Mouse (Mus musculus) kidney, embryonic 14.5 days (tissue): ENCODE measurements around the gene Rab22a. TPM values are rescaled to one million over a fixed set of nuclear protein-coding genes. Genes with fewer than 3 reads are reported as not detected.

Source experiments
- ATAC-seq: fragments of 200-750 bp; cut with Nextera tagmentation; 2 replicates; pipeline ENCODE4 v1.8.0; 2017; ENCODE audit warnings: moderate number of reproducible peaks, mild to moderate bottlenecking, moderate TSS enrichment, moderate library complexity; ENCODE audit not compliant: low FRiP score, low TSS enrichment
- H3K27ac ChIP-seq: fragments of 300-500 bp; sonication (generic); 2 replicates; pipeline ENCODE4 v1.5.1; 2014; ENCODE audit warnings: low read depth, mild to moderate bottlenecking, low read length, moderate library complexity, mixed read lengths
- H3K27me3 ChIP-seq: fragments of 300-500 bp; sonication (generic); 2 replicates; pipeline ENCODE4 v1.6.1; 2014; ENCODE audit warnings: mild to moderate bottlenecking, low read length; ENCODE audit not compliant: control insufficient read depth, insufficient read depth
- H3K36me3 ChIP-seq: fragments of 300-500 bp; sonication (generic); 2 replicates; pipeline ENCODE4 v1.6.1; 2014; ENCODE audit warnings: low read length, mixed read lengths; ENCODE audit not compliant: control insufficient read depth, insufficient read depth
- H3K4me1 ChIP-seq: fragments of 300-500 bp; sonication (generic); 2 replicates; pipeline ENCODE4 v1.6.1; 2014; ENCODE audit warnings: low read length, mixed read lengths; ENCODE audit not compliant: control insufficient read depth, insufficient read depth
- H3K4me2 ChIP-seq: fragments of 300-500 bp; sonication (generic); replicated peaks from 2 replicates; pipeline ENCODE4 v1.6.1; 2014; ENCODE audit warnings: low read depth, mild to moderate bottlenecking, low read length
- H3K4me3 ChIP-seq: fragments of 300-500 bp; sonication (generic); 2 replicates; pipeline ENCODE4 v1.5.1; 2014; ENCODE audit warnings: mild to moderate bottlenecking, low read length
- H3K9ac ChIP-seq: fragments of 300-500 bp; sonication (generic); 2 replicates; pipeline ENCODE4 v1.6.1; 2014; ENCODE audit warnings: low read depth, mild to moderate bottlenecking, low read length, moderate library complexity
- H3K9me3 ChIP-seq: fragments of 300-500 bp; sonication (generic); 2 replicates; pipeline ENCODE4 v1.6.1; 2016; ENCODE audit warnings: low read length; ENCODE audit not compliant: control insufficient read depth
- WGBS: fragments of 180-500 bp; shearing (Covaris S2); extraction: QIAGEN DNeasy Blood & Tissue Kit; methylation state at CpG from one replicate; pipeline ENCODE4 v1.1.7; 2014; 5-methylcytosine and 5-hydroxymethylcytosine counted together
- polyA plus RNA-seq: library from polyadenylated mRNA; unstranded; fragments of >200 nt; fragmentation: Nextera tagmentation; extraction: Ambion mirVana; gene quantifications from 2 replicates; pipeline ENCODE4 v1.2.1, GENCODE M21; 2014

Gene Rab22a
- polyA plus RNA-seq, 1 experiment from 2014 or later: 32.9 TPM

- peak; percentile 47 for ATAC-seq
- Histone ChIP-seq H3K9me3 (no peaks in the 10 kb centered on the region), H3K9ac (no peak overlapping the region), H3K36me3 (no peaks in the 10 kb centered on the region), H3K4me1 (peaks cover 13% of the 10 kb centered on the region; the same call in 1 of the 2 replicates), H3K27me3 (no peaks in the 10 kb centered on the region), H3K4me3 (no peak overlapping the region), H3K4me2 (no peak overlapping the region), H3K27ac (no peak overlapping the region)
- 28% methylated on average over 14 of the region's 14 CpGs for WGBS
Observed at GRCm38 (mm10) chr2:173724382-173724781, 64.8 kb downstream of the Rab22a start.

DNA sequence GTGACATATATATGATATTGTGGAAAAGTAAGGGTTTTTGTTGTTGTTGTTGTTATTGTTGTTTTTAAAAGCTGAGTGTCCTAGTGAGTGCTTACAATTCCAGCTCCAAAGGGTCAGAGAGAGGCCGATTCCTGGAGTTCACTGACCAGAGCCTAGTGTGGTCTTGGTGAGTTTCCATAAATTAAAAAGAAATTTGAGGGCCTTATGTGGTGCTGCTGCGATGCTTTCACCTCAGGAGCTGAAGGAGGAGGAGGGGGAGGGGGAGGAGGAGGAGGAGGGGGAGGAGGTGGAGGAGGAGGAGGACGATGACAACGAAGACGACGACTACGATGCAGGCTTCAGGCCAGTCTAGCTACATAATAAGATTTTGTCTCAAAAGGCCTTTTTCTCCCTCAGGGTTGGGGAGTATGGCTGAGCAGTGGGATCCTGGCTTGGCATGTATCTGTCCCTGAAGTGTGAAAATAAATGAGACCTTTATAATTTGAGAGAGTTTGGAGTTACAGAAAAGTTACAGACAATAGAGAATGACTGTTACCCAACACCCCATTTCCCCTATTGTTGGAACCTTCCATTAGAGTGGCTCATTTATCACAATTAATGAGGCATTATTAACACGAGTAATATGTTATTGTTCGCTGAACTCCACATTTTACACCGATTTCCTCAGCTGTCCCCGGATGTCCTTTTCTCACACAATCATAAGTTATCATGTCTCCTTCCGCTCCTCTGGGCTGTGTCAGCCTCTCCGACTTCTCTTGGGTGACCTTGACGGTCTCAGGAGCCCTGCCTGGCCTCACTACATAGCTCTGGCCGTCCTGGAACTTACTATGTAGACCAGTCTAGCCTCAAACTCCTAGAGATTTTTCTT is 65.6 kb downstream of the Rab22a start:
- 30% methylated on average over 15 of the region's 15 CpGs for WGBS
- peak; percentile 47 for ATAC-seq
- H3K27ac ChIP-seq: no peak overlapping the region

DNA sequence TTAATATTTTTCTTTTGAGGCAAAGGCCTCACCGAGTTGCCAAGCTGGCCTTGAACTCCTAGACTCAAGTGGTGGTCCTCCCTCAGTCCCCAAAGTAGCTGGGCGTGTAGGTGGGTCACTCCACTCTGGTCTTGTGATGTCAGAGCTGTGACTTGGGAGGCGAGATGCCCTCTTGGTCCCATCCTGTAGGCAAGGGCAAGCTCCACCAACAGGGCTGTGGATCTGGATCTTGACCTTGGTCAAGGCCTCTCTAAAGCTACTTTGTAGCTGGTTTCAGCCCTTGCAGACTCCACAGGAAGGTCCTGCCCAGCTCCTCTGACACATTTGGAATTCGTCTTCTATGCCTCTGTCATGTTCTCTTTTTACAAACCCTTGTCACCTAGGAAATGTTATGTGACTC is 66.3 kb downstream of the Rab22a start:
- Histone ChIP-seq H3K4me3 (no peak overlapping the region), H3K27ac (no peak overlapping the region)
- 86% methylated on average over 4 of the region's 4 CpGs for WGBS

More for the DNA sequence above, 65.6 kb downstream of the Rab22a start:
- no peaks in the 10 kb centered on the region for H3K27me3 ChIP-seq
- peaks cover 13% of the 10 kb centered on the region; the same call in 1 of the 2 replicates for H3K4me1 ChIP-seq
- H3K4me3 ChIP-seq: no peak overlapping the region
- no peak overlapping the region for H3K9ac ChIP-seq
- H3K4me2 ChIP-seq: no peak overlapping the region
- H3K9me3 ChIP-seq: no peaks in the 10 kb centered on the region
- no peaks in the 10 kb centered on the region for H3K36me3 ChIP-seq

GRCm38 (mm10) chr2:173730444-173730966 is 70.9 kb downstream of the Rab22a start:
- Histone ChIP-seq H3K4me3 (no peak overlapping the region), H3K9me3 (no peaks in the 10 kb centered on the region), H3K27me3 (no peaks in the 10 kb centered on the region), H3K36me3 (no peaks in the 10 kb centered on the region), H3K4me2 (no peak overlapping the region), H3K27ac (no peak overlapping the region), H3K9ac (no peak overlapping the region), H3K4me1 (peaks cover 8% of the 10 kb centered on the region; the same call in 1 of the 2 replicates)
- ATAC-seq: no peak
- WGBS: 13% methylated on average over 9 of the region's 9 CpGs

More for the DNA sequence above, 66.3 kb downstream of the Rab22a start:
- no peak overlapping the region for H3K9ac ChIP-seq
- H3K9me3 ChIP-seq: no peaks in the 10 kb centered on the region
- H3K4me2 ChIP-seq: no peak overlapping the region
- no peaks in the 10 kb centered on the region for H3K36me3 ChIP-seq
- H3K27me3 ChIP-seq: no peaks in the 10 kb centered on the region
- H3K4me1 ChIP-seq: peaks cover 13% of the 10 kb centered on the region; the same call in 1 of the 2 replicates
- ATAC-seq: no peak

- Histone ChIP-seq H3K4me1 (peaks cover 17% of the 10 kb centered on the region; the same call in 1 of the 2 replicates), H3K4me2 (no peak overlapping the region), H3K27ac (no peak overlapping the region), H3K9me3 (no peaks in the 10 kb centered on the region), H3K27me3 (no peaks in the 10 kb centered on the region), H3K9ac (0 out of 2 replicates have a peak overlapping the region, but pooled peaks have one; percentile 12), H3K4me3 (no peak overlapping the region), H3K36me3 (peaks cover 7% of the 10 kb centered on the region)
- peak; percentile 36 for ATAC-seq
- WGBS: 30% methylated on average over 2 of the region's 2 CpGs
Observed at GRCm38 (mm10) chr2:173734426-173734825, 74.9 kb downstream of the Rab22a start.

DNA sequence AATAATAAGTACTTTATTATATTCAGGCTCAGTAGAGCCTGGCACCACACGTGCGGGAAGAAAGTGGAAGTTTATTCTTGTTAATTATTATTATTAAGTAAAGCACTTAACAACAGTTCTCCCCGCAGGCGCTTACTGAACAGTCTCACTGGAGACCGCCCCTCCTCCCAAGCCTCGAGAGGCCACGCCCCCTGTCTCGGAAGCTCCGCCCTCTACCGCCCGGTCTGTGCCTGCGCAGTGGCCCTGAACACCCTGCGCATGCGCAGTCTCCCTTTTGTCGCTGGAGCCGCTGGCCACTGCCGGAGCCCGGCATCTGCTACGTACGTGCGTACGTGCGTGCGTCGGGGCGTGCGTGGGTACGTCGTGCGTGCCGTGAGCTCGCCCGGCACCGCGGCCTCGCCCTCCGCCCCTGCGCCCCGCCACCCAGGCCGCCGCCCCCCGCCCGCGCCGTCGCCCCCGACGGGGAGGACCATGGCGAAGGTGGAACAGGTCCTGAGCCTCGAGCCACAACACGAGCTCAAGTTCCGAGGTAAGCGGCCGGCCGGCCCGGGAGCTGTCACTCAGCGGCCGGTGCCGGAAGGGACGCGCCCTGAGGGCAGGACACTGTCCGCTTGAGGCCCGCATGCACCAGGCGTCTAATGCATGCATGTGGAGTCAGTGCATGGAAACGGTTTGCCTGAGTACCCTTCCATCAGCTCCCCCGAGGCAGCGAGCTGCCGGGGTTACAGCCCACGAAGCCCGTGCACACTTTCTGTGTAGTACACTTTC is 77.8 kb downstream of the Rab22a start, which contains the start of gene Vapb:
Gene Vapb, plus strand, starts transcription at position 290 of the 768 bp plus-strand sequence.
- peak within 1 kb of the TSS; percentile 80 for H3K4me2 ChIP-seq

DNA sequence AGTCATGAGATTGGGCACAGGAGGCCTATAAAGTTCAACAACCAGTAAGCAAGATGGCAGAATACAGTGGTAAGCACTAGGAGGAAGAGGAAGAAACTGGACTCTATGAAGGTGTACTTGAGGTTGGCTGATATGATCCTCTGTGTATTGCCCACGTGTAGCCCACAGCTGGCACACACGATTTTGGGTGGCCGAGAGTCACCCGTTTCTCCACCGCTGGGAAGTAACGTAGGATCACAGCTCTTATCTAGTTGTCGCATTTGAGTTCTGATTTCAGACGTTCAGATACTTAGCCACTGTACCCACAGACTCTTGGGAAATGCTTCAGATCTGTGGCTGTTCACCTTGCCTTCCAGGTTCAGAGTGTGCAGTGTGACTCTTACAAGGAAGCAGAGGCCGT is 78.7 kb downstream of the Rab22a start:
- ATAC-seq: no peak
- Histone ChIP-seq H3K27me3 (no peaks in the 10 kb centered on the region), H3K4me3 (peak overlapping the region; percentile 85), H3K4me2 (peak overlapping the region; percentile 80), H3K36me3 (peaks cover 7% of the 10 kb centered on the region), H3K9me3 (no peaks in the 10 kb centered on the region), H3K27ac (no peak overlapping the region), H3K9ac (peak overlapping the region; percentile 84), H3K4me1 (peaks cover 26% of the 10 kb centered on the region; the same call in 1 of the 2 replicates)
- 82% methylated on average over 9 of the region's 9 CpGs for WGBS

More for the DNA sequence above, 77.8 kb downstream of the Rab22a start, which contains the start of gene Vapb:
- Histone ChIP-seq H3K4me1 (peaks cover 26% of the 10 kb centered on the region; the same call in 1 of the 2 replicates), H3K36me3 (peaks cover 7% of the 10 kb centered on the region), H3K9ac (peak within 1 kb of the TSS; percentile 84), H3K27ac (peak within 1 kb of the TSS; percentile 71), H3K9me3 (no peaks in the 10 kb centered on the region), H3K4me3 (peak within 1 kb of the TSS; percentile 85), H3K27me3 (no peaks in the 10 kb centered on the region)
- ATAC-seq: peak; percentile 98
- 1% methylated on average over 70 of the region's 70 CpGs for WGBS

- no peak overlapping the region for H3K4me2 ChIP-seq
- peaks cover 21% of the 10 kb centered on the region; the same call in 1 of the 2 replicates for H3K4me1 ChIP-seq
- no peak overlapping the region for H3K4me3 ChIP-seq
- no peak overlapping the region for H3K27ac ChIP-seq
- H3K9ac ChIP-seq: no peak overlapping the region
- WGBS: 91% methylated on average over 7 of the region's 7 CpGs
- H3K36me3 ChIP-seq: peaks cover 7% of the 10 kb centered on the region
- no peaks in the 10 kb centered on the region for H3K9me3 ChIP-seq
- no peak for ATAC-seq
- no peaks in the 10 kb centered on the region for H3K27me3 ChIP-seq
Observed at GRCm38 (mm10) chr2:173739107-173739506, 79.5 kb downstream of the Rab22a start.
